Mouse (Mus musculus): ENCODE measurements around the gene Tifa.

Gene Tifa

DNA sequence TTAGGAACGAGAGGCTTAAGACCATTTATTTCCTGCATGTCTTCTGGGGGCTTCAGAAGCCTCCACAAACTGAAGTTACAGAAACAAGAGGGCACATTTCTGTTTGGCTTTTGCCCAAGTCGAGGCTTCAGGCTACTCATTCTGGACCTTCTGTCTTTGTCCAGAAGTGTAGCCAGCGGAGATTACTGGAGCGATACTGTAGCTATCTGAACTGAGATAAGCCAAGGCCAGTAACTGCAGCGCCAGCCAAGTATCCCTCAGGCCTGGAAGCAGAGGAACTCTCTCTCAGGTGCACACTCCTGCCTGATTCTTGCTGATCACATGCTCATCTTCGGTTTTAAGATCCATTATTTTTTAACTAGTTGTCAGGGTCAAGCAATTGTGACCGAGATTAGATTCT, 1.6 kb upstream of the Tifa start:
- DNase-seq (ENCODE audit: low read depth): no peak

DNA sequence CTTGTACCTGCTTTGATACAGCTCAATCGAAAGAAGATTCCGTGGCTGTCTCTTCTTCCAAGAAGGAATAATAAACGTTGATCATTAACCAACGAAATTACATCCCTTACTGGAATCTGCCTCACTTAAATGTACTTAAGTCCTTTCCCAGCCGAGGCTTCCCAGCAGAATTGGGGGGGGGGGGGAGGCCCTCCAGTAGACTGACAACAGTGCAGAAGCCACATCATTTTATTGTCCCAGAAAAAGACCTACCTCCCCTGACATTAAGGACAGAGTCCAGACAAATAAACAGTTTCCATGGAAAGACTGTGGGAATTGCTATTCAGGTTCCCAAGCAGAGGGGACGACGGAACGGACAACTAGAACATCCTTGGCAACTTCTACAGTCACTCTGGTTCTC, 686 bp upstream of the Tifa start:
- DNase-seq (ENCODE audit: low read depth): no peak

DNA sequence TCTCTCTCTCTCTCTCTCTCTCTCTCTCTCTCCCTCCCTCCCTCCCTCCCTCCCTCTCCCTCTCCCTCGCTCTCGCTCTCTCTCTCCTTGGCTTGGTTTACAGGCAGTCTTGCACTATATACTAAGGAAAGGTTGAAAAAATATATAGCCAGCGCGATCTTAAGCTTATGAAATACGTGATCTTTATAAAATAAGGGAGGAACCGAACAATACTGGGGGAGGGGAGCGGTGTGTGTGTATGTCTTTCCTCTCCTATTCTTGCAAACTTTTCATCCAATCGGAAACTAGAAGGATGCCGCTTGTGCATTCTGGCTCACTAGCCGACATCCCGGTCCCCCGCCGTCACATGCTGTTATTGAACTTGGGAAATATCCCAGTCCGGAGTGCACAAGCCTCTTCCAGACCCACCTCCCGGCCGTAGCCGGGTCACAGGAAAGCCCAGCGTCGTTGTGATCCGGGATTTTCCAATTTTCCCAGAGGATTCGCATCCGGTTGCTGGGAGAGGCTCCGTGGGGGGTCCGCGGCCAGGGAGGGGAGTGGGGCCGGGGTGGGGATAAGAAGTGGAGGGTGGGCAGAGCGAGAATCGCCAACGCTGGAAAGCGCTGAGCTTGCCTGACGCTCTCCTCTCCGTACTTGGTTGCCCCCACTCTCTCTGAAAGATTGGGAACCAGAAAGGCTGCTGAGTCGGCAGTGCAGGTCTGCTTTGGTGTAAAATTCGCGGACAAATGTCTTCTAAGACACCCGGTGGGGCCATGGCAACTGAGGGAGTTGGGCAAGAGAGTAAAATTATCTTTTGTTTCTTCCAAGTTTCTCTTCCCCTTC, 840 bp downstream of the Tifa start:
- no peak for DNase-seq (ENCODE audit: low read depth)

DNA sequence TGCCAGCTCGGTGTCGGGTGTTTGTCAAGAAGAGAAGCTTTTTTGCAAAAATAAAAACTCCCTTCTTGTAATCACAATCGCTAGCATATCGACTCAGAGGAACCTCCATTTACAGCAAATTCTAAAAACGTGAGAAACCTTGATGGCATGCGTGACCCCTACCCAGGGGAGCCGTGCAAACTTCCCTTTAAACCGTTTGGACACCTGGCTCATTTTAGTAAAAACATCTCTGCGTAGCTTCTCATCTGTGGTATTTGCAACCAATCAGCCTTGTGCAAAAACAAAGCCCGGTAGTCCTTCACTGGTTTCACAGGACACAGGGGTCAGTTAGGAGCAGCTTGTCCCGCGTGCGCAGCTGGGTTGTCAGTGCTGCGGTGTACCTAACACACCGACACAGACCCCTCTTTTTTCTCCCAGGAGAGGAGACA, 1.5 kb downstream of the Tifa start:
- no peak for DNase-seq (ENCODE audit: low read depth)

DNA sequence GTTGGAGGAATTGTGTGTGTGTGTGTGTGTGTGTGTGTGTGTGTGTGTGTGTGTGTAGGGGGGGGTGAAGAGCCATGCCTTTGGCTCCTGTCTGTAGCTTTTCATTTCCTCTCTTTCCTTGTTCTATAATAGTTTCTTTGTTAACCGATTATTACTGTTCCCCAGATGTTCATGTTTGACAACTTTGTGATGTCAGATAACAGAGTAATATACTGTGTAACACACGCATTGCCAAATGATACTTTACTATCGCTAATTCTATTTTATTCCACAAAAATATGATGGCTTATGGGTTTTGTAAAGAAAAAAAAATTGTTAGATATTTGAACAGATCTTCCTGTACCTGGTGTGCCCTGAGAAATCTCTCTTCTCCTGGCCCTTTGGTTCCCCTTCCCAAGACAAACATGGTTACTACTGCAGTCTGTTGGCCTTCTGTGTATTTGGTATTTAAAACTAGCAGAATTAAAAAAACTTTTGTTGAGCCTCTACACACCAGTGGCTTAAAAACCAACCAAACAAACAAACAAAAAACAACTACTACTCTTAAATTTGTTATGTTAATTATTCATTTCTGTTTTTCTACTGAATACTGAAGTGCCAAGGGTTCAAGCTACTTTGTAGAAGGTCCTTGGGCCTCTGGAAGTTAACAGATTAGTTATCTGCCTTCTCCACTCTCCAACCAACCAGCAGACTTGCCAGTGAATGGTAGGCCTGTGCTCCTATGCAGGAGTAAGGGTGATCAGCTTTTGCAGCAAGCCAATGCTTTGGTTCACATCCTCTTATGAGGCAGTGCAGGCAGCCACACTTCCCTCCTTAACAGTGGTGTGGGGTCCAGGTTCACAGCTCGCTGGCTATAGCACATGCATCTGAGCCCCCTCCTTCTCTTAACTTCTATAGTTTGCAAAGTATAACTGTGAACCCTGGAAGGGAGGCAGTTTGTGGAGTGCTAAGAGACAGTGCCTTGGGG, 2.3 kb downstream of the Tifa start:
- no peak for DNase-seq (ENCODE audit: low read depth)

DNA sequence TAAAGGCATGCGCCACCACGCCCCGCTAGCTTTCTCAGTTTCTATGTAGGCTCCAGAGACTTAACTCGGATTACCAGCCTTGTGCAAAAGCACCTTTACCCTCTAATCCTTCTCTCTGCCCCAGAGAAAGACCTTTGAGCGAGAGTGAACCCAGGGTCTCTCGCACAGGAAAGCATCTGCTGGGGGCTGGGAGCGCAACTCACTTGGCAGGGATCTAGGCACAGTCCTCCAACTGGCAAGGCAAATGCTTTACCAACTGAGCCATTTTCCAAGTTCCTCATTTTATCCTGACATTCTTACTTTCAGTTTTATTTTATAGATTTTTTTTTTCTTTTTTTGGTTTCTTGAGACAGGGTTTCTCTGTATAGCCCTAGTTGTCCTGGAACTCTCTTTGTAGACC, 3.4 kb downstream of the Tifa start:
- no peak for DNase-seq (ENCODE audit: low read depth)

DNA sequence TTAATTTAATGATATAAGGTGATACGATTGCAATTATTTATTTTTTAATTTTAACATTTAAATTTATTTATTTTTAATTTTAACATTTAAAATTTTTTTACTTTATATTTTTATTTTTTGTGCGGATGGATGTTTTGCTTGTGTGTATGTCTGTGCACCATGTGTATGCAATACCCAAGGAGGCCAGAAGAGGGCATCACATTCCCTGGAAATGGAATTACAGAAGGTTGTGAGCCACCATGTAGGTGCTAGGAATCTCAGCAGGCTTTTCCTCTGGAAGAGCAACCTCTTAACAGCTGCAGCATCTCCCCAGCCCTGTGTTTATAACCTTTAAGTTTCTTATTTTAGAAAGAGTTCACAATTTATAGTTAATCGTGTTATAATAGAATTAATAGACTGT, 6.2 kb downstream of the Tifa start:
- no peak for DNase-seq (ENCODE audit: low read depth)

DNA sequence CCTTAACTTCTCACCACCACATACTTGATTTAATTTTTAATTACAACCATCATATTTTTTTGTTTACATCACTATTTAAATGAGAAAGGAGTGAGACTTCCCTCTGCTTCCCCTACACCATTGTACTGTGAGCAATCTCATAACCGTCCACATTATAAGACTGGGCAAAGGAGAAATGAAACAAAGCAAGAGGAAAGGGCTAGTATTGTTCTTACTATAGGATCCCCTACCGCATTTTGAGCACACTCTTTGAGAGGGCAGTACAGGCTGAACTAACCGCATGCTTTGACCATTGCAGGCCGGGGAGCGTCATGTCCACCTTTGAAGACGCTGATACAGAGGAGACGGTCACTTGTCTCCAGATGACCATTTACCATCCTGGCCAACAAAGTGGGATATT, 6.7 kb downstream of the Tifa start:
- DNase-seq (ENCODE audit: low read depth): no peak

DNA sequence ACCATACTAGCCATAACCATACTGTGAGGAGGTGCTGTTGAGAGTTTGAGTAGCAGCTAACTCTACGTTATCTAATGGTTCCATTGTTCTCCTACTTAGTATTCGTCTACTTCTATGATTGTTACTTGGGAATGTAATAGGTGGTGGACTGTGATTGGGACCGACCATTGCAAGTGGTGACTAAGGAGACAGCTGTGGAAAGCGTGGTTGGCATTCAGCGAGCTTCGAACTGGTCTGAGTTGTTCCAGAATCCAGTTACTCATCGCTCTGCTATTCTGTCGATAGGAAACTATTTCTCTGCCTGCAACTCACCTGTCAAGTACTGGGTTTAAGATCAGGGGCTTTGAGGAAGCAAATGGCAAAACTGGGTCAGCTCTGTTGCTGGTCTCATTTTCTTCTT, 11.6 kb downstream of the Tifa start:
- no peak for DNase-seq (ENCODE audit: low read depth)

DNA sequence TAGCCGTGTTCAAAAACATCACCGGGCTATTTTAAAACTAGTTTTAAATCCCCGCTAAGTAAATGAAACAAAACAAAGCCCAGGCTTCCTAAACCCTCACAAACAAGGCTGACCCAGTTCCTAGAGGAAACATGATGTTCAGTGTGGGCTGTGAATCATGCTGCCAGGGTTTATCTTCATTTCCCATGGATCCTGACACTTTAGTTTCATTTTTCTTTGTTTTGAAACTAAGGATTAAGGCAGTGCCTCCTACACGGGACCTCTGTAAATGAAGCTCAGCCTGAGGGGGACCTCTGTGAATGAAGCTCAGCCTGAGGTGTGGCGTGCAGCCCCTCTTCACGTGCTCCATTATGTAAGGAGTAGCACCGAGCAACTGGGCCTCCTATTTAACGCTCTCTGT, 13.2 kb downstream of the Tifa start:
- DNase-seq (ENCODE audit: low read depth): no peak

DNA sequence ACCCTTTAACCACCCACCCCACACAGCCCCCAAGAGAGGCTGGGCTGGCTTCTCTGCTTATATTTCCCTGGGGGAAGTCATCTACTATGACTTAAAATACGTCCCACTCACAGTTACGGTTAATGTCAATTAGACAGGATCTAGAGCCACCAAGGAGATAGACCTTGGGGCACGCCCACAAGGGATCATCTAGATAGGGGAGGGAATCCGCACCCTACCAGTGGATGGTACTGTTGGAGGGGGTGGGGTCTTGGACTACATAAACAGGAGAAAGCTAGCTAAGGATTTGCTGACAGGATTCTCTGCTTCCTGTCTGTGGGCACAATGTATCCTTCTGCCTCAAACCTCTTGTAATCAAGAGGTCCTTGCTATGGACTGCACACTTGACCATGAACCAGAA, 14.8 kb downstream of the Tifa start:
- no peak for DNase-seq (ENCODE audit: low read depth)

DNA sequence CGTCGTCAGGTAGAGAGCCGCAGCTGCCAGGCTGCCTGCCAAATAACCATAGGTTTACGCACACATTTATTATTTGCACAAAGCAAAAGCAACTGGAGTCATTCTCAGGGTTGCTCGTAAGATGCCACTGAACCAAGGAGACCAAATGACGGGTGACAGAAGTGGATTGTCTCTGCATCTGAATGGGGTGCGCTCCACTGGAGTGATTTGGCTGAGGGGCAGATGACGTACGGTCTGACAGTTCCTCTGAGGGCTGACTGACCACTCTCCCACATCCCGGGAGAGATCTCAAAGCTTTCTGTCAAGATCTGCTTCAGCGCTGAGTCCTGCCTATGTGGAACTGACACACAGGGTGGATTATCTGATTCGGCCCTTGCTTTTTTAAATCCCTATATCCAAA, 15.5 kb downstream of the Tifa start:
- DNase-seq (ENCODE audit: low read depth): no peak

DNA sequence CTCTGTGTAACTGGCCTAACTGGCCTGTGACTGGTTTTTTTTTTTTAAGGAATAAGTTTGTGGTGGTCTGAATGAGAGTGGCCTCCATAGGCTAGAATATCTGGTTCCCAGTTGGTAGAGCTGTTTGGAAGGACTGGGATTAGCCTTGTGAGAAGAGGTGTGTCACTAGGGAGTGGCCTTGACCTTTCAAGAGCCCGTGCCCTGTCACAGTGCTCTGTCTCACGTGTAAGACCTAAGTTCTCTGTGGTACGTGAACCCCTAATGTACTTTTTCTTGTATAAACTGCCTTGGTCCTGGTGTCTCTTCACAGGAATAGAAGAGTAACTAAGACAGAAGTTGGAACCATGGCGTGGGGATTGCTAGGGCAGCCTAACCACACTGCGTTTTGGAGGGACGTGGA, 16.4 kb downstream of the Tifa start:
- DNase-seq (ENCODE audit: low read depth): no peak

DNA sequence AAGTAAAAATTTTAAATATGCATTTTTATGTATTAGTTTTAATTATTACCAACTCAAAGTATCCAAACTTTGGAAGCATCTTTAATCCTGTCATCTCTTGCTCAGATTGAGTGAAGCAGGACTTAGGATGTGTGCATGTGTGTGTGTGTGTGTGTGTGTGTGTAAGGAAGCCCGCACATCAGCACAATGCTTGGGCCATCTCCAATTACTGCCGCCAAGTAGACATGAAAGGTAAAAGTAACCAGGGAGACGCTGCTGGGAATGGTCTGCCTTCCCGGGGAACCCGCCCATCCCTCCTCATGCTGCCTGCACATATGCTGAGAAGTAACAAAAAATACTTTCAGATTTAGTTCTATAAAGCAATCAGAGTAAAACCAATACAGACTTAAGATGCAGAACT, 18.2 kb downstream of the Tifa start:
- no peak for DNase-seq (ENCODE audit: low read depth)

DNA sequence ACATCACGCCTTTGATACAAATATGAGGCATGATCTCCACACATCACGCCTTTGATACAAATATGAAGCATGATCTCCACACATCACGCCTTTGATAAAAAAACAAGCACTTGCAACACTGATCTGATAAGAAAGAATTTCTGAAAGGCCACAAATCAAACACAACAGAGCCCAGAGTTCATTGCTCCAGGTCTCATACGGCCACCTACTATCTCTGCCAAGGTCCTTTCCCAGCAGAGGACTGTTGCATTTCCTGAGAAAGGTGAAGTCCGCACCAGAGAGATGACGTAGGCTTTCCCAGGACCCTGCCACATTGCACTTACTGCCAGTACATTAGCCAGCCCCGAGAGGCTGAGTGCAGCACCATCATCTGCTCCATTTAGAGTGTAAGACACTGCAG, 19.5 kb downstream of the Tifa start:
- no peak for DNase-seq (ENCODE audit: low read depth)

DNA sequence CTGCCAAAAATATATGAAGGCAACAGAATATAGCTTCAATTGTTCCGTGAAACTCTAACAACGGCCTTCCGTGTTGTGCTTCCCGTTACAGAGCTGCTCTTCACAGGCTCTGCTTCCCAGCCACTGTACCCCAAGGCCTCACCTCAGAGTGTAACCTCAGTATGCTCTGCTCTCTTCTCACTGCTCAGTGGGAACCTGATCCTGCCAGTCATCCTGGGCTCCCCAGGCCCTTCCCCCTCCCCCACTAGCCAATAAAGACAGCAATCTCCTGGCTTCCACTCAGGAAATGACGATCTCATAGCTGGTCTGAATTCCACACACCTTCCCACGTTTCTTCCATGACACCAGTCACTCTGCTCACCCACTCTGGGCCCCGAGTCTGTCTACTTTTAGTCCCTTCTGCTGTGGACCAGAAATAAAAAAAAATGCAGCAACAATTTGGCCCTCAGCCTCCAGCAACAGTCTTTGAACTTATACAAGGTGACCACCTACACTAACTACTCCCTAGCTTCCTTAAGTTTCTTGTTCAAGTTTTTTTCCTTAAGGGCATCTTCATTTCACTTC, 27.6 kb downstream of the Tifa start:
- DNase-seq (ENCODE audit: low read depth): no peak

DNA sequence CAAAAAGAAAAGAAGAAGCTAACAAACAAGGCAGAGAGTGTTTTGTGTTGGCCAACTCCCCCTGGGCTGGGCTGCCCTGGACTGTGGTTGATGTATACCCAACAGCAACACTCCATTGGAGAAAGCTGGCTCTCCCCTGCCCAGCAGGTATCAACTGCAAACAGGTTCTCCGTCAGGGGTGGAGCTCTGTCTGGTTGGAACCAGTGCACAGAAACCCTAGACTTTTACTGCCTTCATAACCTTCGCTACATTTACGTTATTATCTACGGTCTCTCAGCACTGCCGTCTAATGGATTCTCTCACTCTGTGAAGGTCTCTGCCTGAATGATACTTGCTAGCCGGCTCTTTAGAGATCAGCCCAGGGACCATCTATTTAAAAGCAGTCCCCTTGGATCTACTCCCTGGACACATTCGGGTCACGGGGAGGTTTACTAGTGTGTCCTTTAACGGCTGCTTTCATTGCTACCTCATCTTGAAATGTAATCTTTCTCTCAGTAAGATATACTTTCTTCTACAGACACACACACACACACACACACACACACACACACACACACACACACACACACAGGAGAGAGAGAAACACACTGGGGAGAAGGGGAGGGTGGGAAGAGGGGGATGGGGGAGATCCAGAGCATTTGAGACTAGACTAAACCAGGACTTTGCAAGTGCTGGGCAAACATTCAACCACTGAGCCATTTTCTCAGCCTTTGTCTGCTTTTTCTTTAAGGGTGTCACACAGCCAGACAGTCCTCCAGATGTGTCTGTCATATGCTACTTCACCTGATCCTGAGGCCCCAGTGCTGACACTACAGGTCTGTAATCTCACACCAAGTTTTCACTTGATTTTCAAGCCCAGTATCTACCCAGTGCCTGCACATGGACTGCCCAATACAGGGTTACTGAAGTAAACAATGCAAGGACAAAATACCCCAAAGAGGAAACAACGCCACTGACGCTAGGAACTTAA, 29.4 kb downstream of the Tifa start:
- DNase-seq (ENCODE audit: low read depth): no peak

DNA sequence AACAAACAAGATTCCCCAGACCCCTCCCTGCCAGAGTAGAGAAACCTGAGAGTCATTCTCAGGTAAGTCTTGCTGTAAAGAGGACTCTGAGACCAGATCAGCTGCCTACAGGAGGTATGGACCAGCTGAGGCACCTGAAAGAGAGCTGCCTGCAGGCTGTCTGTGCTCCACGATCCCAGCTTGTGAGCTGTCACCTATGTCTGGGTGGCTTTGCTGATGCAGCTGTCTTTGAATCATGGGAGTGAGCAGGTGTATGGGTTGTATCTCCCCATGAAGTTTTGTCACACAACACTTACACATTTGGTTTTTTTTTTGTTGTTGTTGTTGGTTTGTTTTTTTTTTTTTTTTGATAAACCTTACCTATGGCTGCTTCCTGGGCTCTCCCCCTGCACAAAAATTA, 30.8 kb downstream of the Tifa start:
- no peak for DNase-seq (ENCODE audit: low read depth)

DNA sequence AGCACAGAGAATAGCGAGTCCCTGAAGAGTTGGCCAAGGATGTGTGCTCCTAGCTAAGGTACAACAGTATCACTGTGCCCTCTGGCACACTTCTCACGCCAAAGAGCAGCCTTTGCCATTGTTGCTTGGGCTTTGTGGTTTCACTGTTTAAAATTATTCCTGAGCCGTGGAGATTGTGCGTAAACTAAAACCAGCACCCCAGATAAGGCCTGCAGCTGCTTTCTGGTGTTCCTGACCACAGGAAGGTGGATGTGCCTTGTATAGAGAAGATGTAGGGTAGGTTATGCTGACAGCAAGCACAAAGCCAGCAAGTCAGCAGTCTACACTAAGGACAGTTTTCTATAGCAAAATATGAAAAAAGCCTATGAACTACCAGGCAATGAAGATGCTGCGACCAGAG, 31.6 kb downstream of the Tifa start:
- no peak for DNase-seq (ENCODE audit: low read depth)

DNA sequence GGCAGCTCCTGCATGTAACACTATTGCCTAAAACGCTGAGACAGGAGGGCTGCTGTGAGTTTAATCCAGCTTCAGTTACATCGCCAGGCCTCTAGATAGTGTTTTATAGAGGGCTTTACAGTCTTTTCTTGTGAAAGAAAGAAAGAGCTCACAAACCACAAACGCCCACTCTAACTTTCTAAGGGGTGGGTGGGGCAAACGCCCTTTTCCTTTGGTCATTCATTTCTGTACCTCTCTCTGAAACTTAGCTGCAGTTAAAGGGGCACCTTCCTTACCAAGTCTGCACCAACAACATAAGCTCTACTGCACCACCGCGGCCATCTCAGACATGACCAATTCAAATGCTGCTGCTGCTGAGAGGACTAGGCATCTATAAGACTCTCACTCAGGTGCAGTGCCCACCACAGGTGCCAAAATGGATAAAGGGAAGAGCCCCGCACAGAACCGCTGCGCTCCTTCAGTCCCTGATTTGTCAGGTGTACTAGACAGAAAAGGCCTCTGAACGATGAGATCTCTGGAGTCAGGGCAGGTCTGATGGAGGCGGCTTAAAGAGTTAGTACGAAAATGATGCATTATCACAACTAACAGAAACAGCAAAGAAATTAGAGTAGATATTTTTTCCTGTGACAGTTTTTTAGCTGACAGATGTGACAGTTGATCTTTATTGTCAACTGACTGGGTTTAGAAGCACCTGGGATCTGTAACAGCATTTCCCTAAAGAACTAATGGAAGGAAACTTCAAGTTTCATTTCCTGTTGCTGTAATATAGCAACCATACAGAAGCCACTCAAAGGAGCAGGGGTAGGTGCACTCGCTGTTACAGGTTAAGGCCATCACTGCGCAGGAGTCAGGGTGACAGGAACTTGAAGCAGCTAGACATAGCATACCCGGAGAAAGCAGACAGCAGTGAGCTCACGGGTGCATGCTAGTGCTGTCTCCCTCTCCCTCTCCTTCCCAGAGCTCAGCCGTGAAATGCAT, 34.6 kb downstream of the Tifa start:
- no peak for DNase-seq (ENCODE audit: low read depth)

DNA sequence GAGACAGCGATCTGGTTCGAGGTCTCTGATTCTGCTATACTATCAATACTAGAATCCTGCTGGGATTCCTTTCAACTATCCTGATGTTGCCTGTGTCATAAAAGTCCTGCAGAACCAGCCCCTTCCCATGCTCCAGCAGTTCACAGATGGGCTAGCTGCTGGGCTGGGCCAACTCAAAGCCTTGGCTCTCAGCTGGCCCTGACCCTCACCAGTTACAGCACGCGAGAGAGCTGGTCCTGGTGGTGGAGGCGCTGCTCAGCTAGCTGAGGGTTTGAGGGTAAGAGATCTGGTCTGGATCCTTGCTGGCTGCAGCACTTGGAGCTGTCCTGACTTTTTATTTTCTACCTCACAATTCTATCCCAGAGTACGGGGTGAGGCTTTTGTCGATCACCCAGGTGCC, 36.9 kb downstream of the Tifa start:
- no peak for DNase-seq (ENCODE audit: low read depth)
